Mouse (Mus musculus): Measurements from ENCODE around the gene Col4a3.

Col4a3 gene

GRCm38 (mm10) chr1:82686328-82686727, 99.6 kb downstream of the Col4a3 start:
- no peak for DNase-seq (ENCODE audit: low spot score)

DNA sequence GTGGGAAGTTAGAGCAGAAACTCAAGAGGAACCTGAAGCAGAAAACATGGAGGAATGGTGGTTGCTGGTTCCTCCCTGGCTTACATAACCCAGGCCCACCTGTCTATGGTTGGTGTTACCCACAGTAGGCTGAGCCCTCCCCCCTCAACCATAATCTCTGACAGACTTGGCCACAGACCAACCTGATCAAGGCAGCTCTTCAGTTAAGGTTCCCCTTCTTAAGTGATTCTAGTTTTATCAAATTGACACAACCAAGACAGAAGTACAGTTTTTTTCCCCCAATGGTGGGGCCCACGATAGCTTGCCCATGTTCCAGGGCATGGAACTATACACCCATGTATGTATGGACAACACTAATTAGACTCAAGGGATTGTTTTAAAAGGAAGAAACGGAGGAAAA, 100.1 kb downstream of the Col4a3 start:
- DNase-seq (ENCODE audit: low spot score): no peak

GRCm38 (mm10) chr1:82687931-82688330, 101.2 kb downstream of the Col4a3 start:
- no peak for DNase-seq (ENCODE audit: low spot score)

DNA sequence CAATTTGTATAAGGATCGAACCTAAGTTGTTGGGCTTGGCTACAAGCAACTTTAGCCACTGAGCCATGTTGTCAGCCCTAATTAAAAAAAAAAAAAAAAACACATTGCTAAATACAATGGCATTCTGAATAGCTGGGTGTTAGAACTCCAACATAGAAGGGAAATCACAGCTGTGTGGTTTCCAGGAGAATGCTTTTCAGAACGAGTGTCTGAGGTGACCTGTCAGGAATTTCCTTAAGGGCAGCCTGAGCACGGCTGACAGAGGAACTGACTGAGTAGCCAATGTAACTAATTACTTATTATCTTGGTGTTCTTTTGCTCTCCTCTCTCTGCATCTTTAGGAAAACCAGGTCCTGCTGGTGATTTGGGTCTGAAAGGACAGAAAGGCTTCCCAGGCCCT, 109.2 kb downstream of the Col4a3 start:
- DNase-seq (ENCODE audit: low spot score): no peak

DNA sequence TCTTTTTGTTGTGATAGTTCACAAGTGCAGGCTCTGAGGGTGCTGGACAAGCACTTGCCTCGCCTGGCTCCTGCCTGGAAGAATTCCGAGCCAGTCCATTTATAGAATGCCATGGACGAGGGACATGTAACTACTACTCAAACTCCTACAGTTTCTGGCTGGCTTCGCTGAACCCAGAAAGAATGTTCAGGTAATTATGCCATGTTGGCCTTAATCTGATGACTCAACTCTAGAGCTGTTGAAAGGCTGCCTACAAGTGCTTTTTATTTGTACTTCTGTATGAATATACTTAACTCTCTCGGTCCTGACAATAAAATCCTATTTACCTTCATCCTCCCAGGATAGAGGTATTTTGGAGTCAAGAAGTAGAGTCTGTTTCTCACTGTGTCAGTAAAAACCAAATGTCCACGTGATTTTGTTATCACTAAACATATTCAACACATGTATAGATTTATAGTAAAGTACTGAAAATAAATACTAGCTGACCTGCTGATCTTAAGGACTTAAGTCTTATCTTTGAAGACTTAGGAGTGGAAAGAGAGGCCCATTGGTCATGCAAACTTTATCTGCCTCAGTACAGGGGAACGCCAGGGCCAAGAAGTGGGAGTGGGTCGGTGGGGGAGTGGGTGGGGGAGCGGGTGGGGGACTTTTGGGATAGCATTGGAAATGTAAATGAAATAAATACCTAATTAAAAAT, 131.2 kb downstream of the Col4a3 start:
- DNase-seq (ENCODE audit: low spot score): no peak

GRCm38 (mm10) chr1:82724339-82725025, 137.8 kb downstream of the Col4a3 start, which contains the start of gene Mff:
Gene Mff, plus strand, starts transcription at chr1:82724890.
- DNase-seq (ENCODE audit: low spot score): peak; percentile 83

DNA sequence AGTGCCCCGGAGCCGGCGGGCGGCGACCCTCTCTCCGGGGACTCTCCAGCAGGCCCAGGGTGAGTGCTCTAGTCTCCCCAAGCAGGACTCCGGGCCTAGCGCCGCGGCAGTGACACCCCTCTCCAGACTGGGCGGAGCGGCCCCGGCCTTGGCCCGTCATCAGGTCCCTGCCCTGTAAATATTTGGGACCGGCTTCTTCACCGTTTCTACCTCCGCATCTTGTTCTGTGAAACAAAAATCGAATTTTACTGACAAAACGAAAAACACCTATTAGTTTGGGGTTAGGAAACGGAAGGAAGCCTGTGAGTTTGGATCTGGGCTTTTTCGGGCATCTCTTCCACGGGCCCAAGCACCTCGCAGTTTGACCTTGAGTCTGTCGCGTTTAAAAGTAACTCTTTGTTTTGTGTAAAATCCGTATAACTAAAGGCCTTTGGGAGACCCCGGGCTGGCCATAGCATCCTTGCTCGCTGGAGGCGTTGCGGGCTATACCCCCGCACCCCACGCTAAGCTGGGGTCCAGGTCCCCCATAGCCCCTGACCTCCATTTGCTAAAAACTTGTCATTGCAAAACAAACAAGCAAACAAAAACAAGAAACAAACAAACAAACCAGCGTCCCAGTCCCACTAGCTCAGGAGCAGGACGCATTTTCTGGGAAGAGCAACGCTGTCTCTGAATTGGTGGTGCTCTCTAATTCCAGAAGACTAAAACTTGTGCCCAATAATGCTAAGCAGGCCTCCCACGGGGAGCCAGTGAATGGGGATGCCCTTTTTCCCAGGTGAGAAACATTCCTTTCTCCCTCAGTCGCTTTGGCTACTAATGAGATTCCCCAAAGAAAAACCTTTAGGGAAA, 138.5 kb downstream of the Col4a3 start:
- DNase-seq (ENCODE audit: low spot score): no peak

DNA sequence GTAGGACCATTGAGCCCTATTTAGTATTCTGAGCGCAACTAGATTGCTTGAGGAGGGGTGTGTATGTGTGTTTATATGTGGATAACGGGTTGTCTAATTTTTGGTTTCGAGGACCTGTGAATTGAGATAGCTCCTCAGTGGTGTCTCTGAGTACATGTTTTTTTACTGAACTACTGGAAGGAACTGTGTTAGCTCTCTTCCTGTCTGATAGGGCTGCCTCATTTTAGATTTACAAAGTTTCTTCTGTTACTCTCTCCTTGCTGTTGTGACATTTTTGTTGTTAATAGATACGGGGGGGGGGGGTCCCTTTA, 139.1 kb downstream of the Col4a3 start:
- DNase-seq (ENCODE audit: low spot score): no peak

DNA sequence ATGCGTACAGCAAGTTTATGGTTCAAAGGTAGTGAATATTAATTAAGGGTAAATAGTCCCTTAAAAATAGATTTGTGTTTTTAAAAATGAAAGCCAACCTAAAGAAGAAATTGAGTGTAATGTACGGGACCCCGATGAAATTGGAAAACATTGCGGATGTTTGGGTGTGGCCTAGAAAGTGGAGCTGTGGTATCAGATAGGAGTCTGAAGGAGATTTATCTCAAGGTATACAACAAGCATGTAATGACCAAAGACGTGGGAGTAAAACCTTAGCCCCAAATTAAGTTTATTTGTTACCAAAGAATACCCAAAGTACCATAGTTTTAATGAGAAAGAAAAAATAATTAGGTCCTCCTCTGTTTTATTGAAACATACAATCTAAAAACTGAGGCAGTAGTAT, 139.8 kb downstream of the Col4a3 start:
- DNase-seq (ENCODE audit: low spot score): no peak

- no peak for DNase-seq (ENCODE audit: low spot score)
Measured at GRCm38 (mm10) chr1:82733357-82733756, 146.6 kb downstream of the Col4a3 start.

- DNase-seq (ENCODE audit: low spot score): no peak
Measured at GRCm38 (mm10) chr1:82738066-82738465, 151.3 kb downstream of the Col4a3 start.

DNA sequence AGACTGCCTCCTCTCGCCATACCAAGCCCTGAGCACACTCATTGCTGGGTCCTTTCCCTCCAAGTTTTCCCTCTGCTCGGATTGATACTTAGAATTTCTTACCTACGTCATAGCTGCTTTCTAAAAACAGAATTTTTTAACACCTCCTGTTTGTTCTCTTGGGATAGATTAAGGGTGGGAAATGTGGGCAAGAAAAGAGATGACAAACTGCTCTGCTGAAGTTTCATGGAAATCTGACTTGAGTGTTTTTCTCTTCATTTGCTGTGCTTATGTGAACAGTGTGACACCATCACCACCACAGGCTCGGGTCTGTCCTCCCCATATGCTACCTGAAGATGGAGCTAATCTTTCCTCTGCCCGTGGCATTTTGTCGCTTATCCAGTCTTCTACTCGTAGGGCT, 154.8 kb downstream of the Col4a3 start:
- DNase-seq (ENCODE audit: low spot score): no peak

GRCm38 (mm10) chr1:82743962-82744361, 157.2 kb downstream of the Col4a3 start:
- DNase-seq (ENCODE audit: low spot score): no peak

GRCm38 (mm10) chr1:82746408-82746807, 159.7 kb downstream of the Col4a3 start:
- DNase-seq (ENCODE audit: low spot score): no peak

GRCm38 (mm10) chr1:82747714-82748452, 161.2 kb downstream of the Col4a3 start:
- no peak for DNase-seq (ENCODE audit: low spot score)

GRCm38 (mm10) chr1:82759520-82759919, 172.8 kb downstream of the Col4a3 start:
- DNase-seq (ENCODE audit: low spot score): no peak

DNA sequence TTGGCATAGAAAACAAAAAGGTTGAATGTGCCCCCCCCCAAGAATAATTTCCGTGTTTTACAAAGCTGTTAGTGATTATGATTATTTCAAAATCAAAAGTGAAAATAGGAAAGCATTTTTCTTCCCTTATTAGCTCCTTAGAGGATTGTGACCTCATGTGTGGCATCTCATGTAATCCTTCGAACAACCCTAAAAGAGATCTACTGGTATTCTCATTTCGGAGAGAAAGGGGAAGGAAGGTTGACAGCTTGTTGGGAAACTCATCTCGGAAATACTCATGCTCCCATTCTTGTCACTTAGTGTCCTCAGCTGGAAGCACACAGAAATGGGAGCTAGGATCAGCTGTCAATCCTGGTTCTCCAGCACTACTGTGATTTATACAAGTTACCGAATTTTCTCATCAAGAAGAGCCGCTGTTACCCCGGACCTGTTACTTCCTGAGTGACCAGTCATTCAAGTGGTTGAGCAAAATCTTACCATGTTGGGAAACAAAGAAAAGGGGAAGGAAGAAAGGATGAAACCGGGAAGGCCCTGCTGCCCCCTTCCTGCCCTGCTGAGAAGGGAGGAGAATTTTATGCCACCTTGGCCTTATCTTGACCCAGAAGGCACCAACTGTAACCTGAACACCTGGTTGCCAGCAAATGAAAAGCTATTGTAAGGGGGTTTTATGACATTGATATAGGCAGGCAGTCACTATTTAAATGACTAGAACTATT, 174.9 kb downstream of the Col4a3 start:
- DNase-seq (ENCODE audit: low spot score): no peak

GRCm38 (mm10) chr1:82762274-82762673, 175.6 kb downstream of the Col4a3 start:
- DNase-seq (ENCODE audit: low spot score): no peak

- DNase-seq (ENCODE audit: low spot score): no peak
Measured at GRCm38 (mm10) chr1:82766227-82766626, 179.5 kb downstream of the Col4a3 start.

DNA sequence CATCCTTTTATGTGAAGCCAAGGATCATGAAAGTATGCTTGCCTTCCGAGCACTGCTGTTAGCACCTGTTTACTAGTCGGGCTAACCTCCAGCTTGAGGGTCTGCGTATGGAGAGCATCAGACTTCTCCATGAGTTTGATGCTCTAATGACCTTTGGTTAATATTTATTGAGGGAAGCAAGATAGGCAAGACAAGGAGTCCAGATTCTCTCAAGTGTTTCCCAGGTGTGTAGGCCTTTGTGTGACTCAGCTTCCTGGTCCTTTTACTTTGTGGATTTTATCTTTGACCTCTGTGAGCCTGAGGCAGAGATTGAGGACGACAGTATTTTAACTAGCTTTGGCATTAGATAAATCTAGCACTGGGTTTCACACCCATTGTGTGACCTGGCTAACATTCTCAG, 179.9 kb downstream of the Col4a3 start:
- DNase-seq (ENCODE audit: low spot score): no peak

GRCm38 (mm10) chr1:82768269-82768668, 181.5 kb downstream of the Col4a3 start, which contains the start of gene Tm4sf20:
Gene Tm4sf20, minus strand, starts transcription at chr1:82768461.
- DNase-seq (ENCODE audit: low spot score): no peak
